Mouse (Mus musculus) mouse trophoblast stem cell (cell line): ENCODE measurements around the gene Tfap2c.

Experiments
- in situ Hi-C, 2 experiments: fragments of 300-500 bp; cut with MseI, MboI; formaldehyde crosslinking; loops; 2 replicates in 1 of 2; 3 replicates in 1 of 2; pipeline ENCODE4 v1.15.1; 2025

Gene Tfap2c

DNA sequence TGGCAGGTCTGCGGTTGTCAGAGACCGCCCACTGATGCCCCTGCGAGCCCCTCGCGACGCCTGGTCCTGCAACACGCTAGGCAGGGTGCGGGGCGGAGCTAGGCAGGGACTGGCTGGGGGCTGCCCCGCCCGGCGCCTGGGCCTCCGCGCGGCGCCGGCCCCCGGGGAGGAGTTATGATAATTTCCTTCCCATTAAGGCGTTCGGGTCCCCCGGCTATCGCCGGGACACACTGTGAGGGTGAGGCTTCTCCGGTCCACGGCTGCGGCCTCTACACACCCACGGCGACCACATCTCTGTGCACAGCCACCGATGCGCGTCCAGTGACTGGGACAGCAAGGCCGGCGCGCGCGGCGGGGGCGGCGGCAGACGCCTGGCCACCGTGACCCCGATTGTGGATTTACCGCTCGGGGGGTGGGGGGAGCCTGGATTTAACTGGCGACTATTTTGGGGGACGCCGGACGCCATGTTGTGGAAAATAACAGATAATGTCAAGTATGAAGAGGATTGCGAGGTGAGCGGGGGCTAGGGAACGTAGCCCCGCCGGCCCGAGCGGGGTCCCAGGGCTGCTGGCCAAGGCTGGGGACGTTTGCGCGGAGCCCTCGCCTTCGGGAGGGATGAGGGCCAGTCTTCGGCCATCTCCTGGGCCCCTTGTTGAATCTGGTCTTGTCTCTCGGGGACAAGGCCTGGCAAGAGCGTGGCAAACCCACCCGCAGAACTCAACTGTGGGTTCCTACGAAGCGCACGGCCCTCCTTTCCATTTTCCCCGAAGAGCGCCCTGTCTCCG lies at the start of gene Tfap2c:
Gene Tfap2c (plus strand): TSS at position 223 of the 785 bp plus-strand sequence.
- in situ Hi-C loops = loop anchor here (10.0 kb wide), 2 partner anchors 215 to 225 kb away; no protein-coding TSS in a partner anchor

DNA sequence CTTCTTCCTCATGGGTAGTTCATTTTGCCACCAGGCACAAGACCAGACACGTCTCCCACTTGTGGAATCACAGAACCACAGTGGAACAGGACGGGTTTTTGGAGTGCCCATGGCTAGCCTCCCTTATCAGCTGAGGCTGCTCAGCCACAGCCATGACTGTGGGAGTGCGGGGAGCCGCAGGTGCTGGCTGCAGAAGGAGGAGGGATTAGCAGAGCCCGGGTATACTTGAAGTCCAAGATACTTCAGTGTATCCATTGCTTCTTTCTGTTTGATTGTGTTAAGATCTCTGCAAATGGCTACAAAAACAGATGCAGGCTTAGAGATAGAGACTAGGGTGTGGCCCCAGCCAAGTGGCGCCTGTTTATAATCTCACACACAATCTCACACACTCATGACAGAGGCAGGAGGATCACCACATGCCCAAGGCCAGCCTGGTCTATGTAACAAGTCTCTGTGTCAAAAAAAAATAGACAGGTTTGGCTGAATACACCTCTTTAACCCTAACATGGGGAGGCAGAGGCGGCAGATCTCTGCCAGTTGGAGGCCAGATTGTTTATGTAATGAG lies 48.6 kb upstream of the Tfap2c start:
- in situ Hi-C loops = no loop called here

DNA sequence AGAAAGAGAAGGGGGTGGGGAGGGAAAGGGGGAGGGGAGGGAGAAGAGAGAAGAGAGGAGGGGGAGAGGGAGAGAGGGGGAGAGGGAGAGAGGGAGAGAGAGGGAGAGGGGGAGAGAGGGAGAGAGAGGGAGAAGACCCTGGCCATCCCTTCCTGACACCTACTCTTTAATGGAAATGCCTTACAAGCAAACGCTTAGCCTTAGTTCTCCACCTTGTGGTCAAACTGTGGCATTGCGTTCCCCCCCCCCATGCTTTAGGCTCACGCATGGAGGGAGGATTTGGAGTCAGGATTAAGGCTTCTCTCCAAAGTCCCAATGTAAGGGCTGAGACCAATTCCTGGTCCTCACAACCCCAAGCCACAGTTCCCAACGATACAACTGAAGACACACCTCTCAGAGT lies 48.1 kb upstream of the Tfap2c start:
- in situ Hi-C loops = no loop called here

DNA sequence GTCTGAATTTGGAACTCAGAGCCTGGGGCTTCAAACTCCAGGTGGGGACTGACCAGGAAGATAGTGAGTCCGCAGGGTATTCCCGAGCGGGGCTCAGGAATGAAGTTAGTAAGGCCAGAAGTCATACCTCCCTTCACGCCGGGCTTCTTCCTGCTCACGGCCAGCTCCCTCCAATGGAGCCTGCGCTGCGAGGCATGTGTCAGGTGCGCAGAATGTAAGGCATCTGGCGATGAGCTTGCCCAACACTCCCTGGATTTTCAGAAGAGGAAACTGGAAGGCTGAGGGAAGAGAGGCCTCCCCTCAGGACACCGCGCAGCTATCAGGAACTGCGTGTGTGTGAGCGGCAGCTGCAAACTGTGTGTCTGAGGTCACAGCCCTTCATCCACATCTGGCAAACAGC lies 47.2 kb upstream of the Tfap2c start:
- in situ Hi-C loops = no loop called here

DNA sequence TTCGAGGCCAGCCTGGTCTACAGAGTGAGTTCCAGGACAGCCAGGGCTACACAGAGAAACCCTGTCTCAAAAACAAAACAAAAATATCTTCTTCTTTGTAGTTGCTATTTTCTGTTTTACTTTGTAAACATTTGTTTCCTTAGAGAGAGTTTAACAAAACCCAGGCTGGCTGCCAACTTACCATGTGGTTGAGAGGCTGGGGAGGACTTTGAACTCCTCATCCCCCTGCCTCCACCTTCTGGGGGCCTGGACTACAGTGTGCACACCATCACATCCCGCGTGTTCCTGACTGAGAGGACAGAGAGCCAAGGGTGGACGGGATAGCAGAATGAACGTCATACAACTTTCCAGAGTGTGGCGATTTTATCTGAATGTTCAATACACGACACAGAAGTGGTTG lies 43.3 kb upstream of the Tfap2c start:
- in situ Hi-C loops = no loop called here

DNA sequence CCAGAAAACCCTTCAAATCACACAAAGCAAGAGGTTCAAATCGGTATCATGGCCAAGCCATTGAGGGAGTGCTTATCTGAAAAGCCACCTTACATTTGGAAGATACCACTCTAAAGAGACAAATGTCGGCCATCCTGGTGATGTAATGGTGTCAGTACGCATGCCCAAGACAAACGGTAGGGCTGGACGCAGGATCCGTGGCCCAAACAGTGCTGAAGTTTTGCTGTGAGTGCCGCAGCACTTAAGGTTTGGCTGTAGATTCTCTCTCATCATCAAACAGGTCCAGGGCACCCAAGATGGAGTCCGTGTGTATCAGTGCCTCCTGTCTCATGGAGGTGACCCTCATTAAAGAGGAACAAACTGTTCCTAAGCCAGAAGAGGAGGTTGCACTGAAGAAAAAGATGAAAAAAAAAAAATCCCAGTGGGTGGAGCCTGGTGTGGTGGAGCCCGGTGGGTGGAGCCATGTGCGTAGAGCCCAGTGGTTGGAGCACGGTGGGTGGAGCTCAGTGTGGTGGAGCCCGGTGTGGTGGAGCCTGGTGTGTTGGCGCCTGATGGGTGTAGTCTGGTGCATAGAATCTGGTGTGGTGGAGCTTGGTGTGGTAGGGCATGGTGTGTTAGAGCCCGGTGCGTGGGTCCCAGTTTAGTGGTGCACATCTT lies 39.2 kb upstream of the Tfap2c start:
- in situ Hi-C loops = no loop called here

DNA sequence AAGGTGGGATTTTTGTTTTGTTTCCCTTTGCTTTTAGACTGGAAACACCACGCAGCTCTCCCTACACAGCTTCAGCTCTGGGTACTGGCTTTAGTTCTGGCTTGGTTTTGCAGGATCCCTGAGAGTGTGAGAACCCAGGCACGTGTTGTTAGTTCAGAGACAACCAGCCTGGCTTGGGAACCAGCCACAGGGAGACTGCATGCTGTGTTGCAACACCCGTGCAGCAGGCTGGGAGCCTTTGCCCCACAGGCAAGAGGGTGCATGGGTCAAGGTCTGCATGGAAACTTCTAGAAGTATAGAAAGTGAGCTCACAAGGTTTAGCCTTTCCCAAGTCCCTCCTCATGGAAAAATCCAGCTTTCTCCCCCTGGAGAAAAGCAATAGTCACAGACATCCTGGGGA lies 38.5 kb upstream of the Tfap2c start:
- in situ Hi-C loops = no loop called here

DNA sequence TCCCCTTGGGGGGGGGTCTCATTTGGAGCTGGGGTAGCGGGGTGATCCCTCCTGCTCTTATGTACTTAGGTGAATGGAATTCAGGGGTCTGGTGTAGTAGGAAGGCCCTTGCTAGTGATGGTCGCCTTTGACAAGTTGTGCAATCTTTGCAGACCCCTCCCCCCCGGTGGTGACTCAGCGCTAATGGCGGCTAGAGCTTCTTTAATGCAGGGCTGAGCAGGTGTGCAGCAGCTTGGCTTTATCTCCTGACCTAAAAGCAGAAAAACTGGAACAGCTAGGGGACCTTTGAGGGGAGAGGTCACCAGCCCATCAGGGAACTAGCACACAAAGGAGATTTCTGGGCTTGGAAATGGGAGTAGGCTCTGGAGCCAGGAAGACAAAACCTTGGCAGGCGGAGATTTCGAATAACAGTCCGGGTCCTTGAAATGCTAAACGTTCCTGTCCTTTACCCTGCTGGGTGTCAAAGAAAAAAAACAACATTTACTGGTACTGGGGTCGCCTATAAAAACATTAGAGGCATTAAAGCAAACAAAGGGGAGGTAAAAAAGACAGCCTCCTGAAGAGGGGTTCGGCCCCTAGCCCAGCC lies 32.9 kb upstream of the Tfap2c start:
- in situ Hi-C loops = no loop called here

DNA sequence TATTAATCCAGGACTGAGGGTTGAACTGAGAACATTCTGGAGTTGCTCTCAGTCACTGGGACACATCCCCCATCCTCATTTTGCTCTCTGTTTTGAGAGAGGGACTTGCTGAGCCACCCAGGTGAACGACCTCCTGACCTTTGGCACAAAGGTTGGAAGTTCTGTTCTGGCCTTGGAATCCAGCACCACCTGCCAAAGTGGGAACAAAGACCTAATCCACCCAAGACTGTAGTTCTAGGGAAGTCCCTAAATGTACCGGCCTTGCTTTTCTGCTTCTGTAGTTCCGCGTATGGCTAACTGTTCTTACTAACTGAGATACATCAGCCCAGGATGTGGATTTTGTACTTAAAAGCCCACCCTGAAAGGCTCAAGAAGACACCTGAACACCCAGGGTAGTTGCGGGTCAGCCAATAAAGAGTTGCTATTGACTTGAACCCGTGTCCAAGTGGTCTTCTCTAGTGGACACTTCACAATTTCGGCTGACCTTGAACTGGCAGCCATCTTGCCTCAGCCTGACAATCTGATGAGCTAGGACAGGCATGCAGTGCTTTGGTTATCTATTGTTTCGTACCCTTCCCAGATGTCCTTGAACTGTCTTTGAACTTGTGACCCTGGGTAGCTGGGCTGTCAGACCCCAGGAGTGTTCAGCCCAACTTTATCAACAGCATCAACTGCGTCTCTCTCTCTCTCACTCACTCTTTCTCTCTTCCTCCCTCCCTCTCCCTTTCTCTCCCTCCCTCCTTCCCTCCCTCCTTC lies 28.6 kb upstream of the Tfap2c start:
- in situ Hi-C loops = no loop called here

DNA sequence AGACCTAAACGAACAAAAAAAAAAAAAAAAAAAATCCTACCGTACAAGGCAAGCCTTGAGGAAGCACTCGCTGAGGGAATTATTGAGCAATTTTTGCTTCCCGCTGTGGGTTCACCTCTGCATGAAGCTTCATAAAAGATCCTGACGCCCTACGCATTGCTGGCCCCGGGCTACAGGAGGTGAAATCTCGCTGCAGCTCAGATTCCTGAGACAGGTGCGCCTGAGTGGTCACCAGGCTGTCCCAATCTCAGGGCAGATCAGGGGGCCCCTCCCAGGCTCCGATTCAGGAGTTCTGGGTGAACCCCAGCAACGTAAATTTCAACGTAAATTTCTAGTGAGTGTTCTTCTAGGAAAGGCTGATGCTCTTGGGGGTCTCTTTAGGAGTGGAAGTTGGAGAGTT lies 26.9 kb upstream of the Tfap2c start:
- in situ Hi-C loops = no loop called here

DNA sequence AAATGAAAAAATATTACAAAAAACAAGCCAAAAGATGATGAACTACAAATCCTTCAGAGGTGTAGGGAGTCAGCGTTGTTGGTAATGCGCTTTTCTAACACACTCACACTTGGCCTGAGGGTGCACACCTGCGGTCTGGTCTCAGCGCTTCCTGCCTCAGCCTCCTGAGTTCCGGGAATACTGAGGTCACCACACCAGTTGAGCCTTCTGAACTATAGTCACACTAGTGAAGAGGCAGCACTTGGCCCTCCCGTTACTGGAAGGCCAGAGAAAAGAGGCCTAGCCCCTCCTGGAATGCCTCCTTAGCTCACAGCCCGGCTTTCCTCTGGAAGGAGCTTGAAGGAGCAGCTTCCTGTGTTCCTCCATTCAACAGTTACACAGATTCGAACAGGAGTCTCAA lies 22.2 kb upstream of the Tfap2c start:
- in situ Hi-C loops = no loop called here

DNA sequence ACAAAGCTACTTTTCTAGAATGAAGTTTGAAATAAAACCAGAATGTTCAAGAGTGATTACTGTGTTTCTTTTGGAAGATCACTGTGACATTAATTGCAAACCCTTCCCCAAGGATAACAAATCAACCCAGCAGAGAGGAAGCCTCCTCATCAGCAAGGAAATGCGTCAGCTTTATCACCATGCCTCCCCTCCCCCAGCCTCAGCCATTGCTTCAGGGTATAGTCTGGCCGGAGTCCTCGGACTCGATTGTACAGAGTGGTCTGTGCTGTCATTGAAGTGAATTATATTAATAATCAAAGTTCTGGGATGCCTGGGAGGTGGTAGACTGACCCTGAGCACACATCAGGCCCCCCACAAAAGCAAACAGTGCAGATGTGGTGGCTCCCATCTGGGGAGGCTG lies 5.4 kb upstream of the Tfap2c start:
- in situ Hi-C loops = loop anchor here in 1 of 2 experiments (5.0 kb wide), 1 partner anchor 67 kb away; no protein-coding TSS in a partner anchor

DNA sequence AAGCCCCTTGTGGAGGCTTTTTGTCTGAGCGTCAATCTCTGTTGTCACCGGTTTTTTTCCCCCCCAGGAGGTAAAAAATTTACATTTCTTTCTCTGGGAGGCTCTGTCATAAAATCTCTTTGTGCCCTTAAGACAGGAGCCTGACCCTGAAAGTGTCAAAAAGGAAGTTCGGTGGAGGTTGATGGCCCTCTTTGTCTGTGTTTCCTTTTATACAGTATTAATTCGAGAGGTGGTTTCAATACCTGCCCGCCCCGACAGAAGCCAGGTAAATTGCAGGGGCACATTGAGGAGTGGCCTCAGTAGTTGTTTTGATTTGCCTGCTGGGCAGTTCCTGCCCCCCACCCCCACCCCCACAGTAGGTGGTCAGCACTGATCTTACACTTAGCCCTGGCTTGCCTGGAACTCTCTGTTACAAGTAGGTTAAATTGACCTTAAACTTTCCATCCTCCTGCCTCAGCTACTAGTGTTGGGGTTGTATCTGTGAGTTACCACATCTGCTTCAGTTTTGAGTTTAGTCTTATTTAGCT lies 4.7 kb upstream of the Tfap2c start:
- in situ Hi-C loops = loop anchor here in 1 of 2 experiments (5.0 kb wide), 1 partner anchor 67 kb away; no protein-coding TSS in a partner anchor

DNA sequence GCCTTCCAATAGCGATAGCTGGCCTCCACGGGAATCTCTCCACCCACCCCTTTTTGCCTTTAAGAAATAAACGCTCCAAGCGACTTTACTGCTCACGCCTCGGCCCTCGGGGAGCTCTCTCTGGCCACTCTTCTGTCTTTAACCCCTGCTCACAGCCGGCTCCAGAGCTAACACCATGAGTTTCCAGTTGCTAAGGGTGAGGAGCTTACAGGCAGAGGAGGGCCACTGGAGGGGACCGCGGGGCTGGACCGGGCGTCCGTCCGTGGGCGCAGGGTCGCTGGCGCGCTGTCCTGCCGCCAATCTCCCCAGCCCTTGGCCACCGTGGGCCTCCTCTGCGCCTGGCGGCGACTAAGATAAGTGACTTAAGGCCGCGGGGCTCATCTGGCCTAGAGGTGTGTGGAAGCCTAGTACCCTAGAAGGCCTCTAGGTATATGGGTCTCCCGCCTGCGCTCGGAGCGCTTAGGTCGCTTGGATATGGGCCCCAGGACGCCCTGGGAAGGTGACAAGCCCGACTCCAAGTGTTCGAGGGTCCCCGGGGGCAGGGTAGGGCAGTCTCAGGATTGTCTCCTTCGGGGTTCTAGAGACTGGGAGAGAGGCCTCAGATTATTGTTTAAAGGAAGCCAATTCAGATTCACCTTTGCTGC lies 3.7 kb upstream of the Tfap2c start:
- in situ Hi-C loops = no loop called here

DNA sequence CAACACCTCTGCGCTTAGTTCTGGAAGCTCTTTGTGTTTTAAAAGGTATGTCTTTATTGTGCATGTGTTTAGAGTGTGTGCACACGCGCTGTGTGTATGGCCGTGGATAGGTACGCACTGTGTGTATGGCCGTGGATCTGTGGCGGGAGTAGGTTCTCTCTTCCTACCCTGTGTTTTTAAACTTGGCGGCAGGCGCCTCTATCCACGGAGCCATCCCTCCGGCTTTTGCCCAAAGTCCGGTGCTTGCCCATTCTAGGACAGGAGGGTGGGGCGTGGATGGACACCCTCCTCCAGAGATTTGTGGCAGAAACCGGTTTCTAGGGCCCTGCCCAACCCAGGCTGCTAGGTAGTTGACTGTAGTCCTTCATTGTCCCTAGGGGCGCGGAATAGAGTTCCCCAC lies 2.8 kb upstream of the Tfap2c start:
- in situ Hi-C loops = no loop called here

DNA sequence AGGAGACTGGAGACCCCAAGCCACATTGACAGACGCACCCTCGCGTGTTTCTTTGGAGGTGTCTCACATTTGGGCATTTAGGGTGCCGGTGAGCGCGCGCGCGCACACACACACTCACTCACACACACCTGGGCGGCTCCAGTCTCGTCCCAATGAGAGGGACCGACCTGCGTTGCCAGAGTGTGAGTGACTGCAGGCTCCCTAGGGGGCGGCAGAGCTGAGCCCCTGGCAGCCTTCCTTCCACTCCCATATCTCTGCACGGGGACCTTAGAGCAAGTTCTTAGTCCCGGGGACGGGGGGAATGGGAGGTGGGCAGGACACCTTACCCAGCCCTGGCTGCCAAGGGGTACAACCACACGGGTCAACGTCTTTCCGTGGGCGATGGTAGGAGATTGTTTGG lies 2.3 kb upstream of the Tfap2c start:
- in situ Hi-C loops = no loop called here

DNA sequence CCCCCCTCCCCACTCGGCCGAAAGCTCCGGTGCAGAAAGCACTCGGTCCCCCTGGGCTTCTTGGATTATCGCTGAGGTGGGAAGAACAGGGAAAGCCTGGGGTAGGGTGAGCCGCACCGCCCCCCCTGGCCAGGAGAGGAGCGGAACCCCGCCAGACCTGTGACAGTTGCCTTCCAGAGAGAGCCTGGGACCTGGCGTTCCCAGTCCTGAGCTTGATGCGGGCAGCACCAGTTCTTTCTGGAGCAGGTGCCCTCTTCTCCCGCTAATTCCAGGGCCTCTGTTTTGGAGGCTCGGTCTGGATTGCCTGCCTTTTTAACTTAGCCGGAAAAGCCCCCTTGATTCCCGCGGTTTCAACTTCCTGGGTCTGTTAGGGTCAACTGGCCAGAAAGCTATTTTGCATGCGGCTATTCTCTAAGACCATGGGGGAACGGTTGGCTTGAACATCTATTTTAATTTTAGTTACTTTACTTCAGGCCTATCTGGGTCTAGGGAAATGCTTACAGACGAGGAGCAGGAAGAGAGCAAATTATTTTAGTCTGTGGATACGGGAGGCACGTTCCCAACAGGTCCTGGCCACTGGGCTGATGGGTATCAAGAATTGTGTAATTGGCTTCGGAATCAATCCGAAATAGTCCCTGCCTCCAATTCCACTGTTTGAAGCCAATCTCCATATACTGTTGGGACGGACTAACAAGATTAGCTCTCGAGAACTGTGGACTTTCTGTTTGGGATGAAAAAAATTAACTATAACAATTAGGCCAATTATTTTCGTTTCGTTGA lies 1.4 kb upstream of the Tfap2c start:
- in situ Hi-C loops = no loop called here

DNA sequence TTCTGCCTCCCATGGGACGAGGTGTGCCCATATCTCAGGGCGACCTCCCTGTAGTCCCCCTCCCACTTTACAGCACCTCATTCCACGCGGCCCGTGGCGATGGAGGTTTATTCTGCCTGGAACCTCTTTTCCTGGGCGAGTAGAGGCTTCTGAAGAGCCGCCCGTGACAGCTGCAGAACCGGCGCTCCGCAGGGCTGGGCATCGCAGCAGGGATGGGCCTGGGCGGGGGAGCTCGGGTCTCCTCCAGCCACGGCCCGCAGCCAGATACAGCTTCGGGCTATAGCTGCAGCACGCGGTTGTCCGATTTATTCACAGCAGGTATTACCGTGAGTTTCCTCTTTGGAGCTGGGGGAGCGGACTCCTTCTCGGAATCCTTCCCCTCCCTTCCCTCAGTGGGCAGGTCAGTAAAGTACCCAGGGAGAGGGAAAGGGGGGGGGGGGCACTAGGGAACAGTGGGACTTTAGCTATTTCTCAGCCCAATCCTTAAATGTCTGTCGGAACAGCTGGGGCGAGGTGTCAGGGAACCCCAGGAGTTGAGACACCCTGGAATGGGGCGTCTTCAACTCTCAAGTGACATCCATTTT lies 629 bp upstream of the Tfap2c start:
- in situ Hi-C loops = no loop called here

DNA sequence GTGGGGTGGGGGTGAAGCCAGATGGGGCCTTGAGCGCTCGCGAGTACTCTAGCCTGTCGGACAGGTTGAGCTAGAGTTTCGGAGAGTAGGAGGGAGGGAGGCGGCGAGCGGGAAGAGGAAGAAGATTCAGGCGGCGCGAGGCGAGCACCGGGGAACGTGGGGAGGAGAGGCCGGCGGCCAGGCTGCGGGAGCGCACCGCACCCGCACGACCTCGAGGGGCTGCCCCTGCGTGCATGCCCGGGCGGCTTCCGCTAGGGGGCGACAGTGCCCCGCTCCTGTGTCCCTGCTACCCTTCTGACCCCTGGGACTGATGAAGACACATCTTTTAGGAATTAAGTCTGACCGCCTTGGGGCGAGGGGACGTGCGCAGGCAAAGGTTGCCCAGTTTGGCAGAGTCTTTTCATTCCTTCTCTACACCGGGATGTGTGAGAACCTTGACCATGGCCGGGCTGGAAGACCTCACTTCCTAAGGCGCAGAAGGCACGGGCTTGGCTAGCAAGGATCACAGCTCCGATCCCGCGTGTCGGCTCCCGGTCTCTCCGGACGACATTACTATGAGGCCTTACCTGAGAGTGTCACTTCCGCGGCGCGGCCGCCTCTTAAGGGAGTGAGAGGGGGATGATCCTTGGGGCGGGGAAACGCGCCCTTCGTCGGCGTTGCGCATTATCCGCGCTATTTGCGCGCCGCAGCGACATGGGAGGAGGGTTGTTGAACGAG lies 1.1 kb downstream of the Tfap2c start:
- in situ Hi-C loops = loop anchor here (10.0 kb wide), 2 partner anchors 214 to 224 kb away; no protein-coding TSS in a partner anchor
